Mouse (Mus musculus) E14TG2a.4 (cell line): ENCODE results near the gene Rps6kc1.

ENCODE experiments used
- CTCF ChIP-seq: conservative IDR thresholded peaks from 2 replicates; pipeline ENCODE4 v1.5.1; 2014; ENCODE audit warnings: low read length
- NANOG ChIP-seq: IDR thresholded peaks from 2 replicates; pipeline ENCODE4 v1.6.1; 2014; ENCODE audit warnings: borderline replicate concordance, low read length, mixed read lengths
- POU5F1 ChIP-seq: IDR thresholded peaks from 2 replicates; pipeline ENCODE4 v1.6.1; 2014; ENCODE audit warnings: low read length, borderline replicate concordance

DNA sequence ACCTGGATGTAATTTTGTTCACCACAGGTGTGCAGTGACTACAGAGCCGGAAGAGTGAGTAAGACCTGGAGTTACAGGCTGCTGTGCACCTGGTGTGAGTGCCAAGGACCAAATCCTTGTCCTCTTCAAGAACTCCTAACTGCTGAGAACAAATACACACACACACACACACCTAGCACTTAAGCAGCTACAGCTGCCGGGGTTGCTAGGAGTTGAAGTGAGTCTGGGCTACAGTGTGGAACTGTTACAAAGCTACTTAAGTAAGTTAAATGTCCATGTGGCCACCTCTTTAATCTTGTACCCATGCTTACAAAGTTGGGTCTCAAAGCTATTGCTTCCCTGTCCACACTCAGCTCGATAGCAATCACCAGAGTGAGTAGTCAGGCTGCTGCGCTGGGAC is 25.6 kb downstream of the Rps6kc1 start:
- no peak for TF ChIP-seq CTCF
- no peak for TF ChIP-seq POU5F1
- no peak for TF ChIP-seq NANOG
